Comparison of ENCODE assay signal across 35 mouse cellular contexts in genomic region chr5:120148246-120148645, GRCm38 (mm10). TPM values are rescaled to one million over a fixed set of nuclear protein-coding genes. Genes with fewer than 3 reads are reported as not detected.
A peak's percentile ranks its signal among the peaks of the same experiment; 100 is the strongest.
DNase-seq lines count a peak whose midpoint lies in the region; ATAC-seq and TF ChIP-seq lines count a peak whose summit lies in the region.
"Had no signal": no experiment of that assay in that cellular context is flagged by ENCODE, and none has a peak within 500 bp of the region (broad histone marks: within the 10 kb centered on the region; RNA-seq: fewer than 3 reads in every experiment).

No protein-coding gene starts in this region.

- peaks cover 32% of the 10 kb centered on the region for H3K36me3 ChIP-seq in liver, embryonic 11.5 days (ENCODE audit: control insufficient read depth, insufficient read depth, low read length)
- peaks cover 12% of the 10 kb centered on the region for H3K36me3 ChIP-seq in intestine, embryonic 16.5 days (ENCODE audit: control insufficient read depth, insufficient read depth, low read length)

- no peak overlapping the region for H3K4me2 ChIP-seq in liver, embryonic 11.5 days
- no peak overlapping the region for H3K4me2 ChIP-seq in intestine, embryonic 16.5 days (ENCODE audit: low read depth, low read length)
- H3K4me2 ChIP-seq: embryonic facial prominence, embryonic 13.5 days; forebrain, embryonic 15.5 days; heart, embryonic 15.5 days; hindbrain, embryonic 12.5 days; limb, embryonic 15.5 days; midbrain, embryonic 13.5 days; neural tube, embryonic 13.5 days had no signal

- H3K27ac ChIP-seq in cortical plate, adult 2 months (ENCODE audit: insufficient read depth, low read length) = no peak overlapping the region
- no peak overlapping the region for H3K27ac ChIP-seq in liver, embryonic 11.5 days (ENCODE audit: low read depth, low read length)
- H3K27ac ChIP-seq in intestine, embryonic 16.5 days (ENCODE audit: low read length) = no peak overlapping the region
- H3K27ac ChIP-seq: embryonic facial prominence, embryonic 13.5 days; forebrain, embryonic 15.5 days; heart, embryonic 10.5 days; heart, embryonic 15.5 days; hindbrain, embryonic 12.5 days; limb, embryonic 15.5 days; liver, embryonic 14.5 days; macrophage; midbrain, embryonic 13.5 days; neural tube, embryonic 13.5 days had no signal

- no peaks in the 10 kb centered on the region for H3K9me3 ChIP-seq in liver, embryonic 11.5 days (ENCODE audit: control insufficient read depth, low read length)
- H3K9me3 ChIP-seq in intestine, embryonic 16.5 days (ENCODE audit: control insufficient read depth, low read length) = no peaks in the 10 kb centered on the region
- H3K9me3 ChIP-seq: embryonic facial prominence, embryonic 13.5 days; forebrain, embryonic 10.5 days; forebrain, embryonic 15.5 days; heart, embryonic 10.5 days; heart, embryonic 15.5 days; hindbrain, embryonic 12.5 days; limb, embryonic 10.5 days; limb, embryonic 15.5 days; midbrain, embryonic 13.5 days; neural tube, embryonic 13.5 days had no signal

- TF ChIP-seq POLR2A in cortical plate, adult 2 months (IDR thresholded peaks at IDR 0.05; ENCODE audit: extremely low read depth, insufficient read depth, low read length) = no peak

- no peak for ATAC-seq in liver, embryonic 11.5 days (replicated peaks; ENCODE audit: low FRiP score)
- ATAC-seq in intestine, embryonic 16.5 days = no peak
- ATAC-seq: activated CD4-positive, CD25-positive, alpha-beta regulatory T cell, adult 4 months; forebrain, embryonic 15.5 days; intestine, postnatal 0 days; midbrain, embryonic 13.5 days had no signal

- TF ChIP-seq CTCF in cortical plate, adult 2 months (IDR thresholded peaks at IDR 0.05; ENCODE audit: extremely low read depth, insufficient read depth, low read length) = 0 out of 2 replicates have a peak, but pooled peaks have one; percentile 1

- H3K4me3 ChIP-seq in cortical plate, adult 2 months (ENCODE audit: insufficient read depth, low read length) = no peak overlapping the region
- no peak overlapping the region for H3K4me3 ChIP-seq in liver, embryonic 11.5 days (ENCODE audit: low read depth, low read length)
- H3K4me3 ChIP-seq in intestine, embryonic 16.5 days (ENCODE audit: low read length) = no peak overlapping the region
- H3K4me3 ChIP-seq: embryonic facial prominence, embryonic 13.5 days; forebrain, embryonic 10.5 days; forebrain, embryonic 15.5 days; heart, embryonic 10.5 days; heart, embryonic 15.5 days; hindbrain, embryonic 12.5 days; limb, embryonic 10.5 days; limb, embryonic 15.5 days; midbrain, embryonic 13.5 days; neural tube, embryonic 13.5 days had no signal

- peak; percentile 45 to 54 for DNase-seq in left cerebral cortex, adult 18-20 months (ENCODE audit: low spot score in 2 of 2)
- no peak for DNase-seq in left cerebral cortex, adult 11 months (ENCODE audit: low spot score)
- peak; percentile 73 for DNase-seq in brain, adult 2 months (ENCODE audit: low read depth, low spot score)
- DNase-seq in right cerebral cortex, postnatal 14 days = peak; percentile 32
- DNase-seq in liver, embryonic 11.5 days (ENCODE audit: low spot score) = no peak
- DNase-seq: adrenal gland, adult 2 months; adrenal gland, postnatal 36 days; B cell, adult 2 months; cerebellum, adult 2 months; cerebellum, postnatal 36 days; embryo, embryonic 11 days; gastrocnemius, postnatal 25 days; heart, adult 11 months; kidney, postnatal 14 days; lung, adult 2 months; lung, postnatal 10 days; retina, postnatal 1 day; spleen, adult 18-20 months; thymus, postnatal 4 days had no signal

- no peaks in the 10 kb centered on the region for H3K4me1 ChIP-seq in cortical plate, adult 2 months (ENCODE audit: control insufficient read depth, insufficient read depth, low read length)
- H3K4me1 ChIP-seq in liver, embryonic 11.5 days (replicated peaks; ENCODE audit: control insufficient read depth, insufficient read depth, low read length) = no peaks in the 10 kb centered on the region
- no peaks in the 10 kb centered on the region for H3K4me1 ChIP-seq in intestine, embryonic 16.5 days (ENCODE audit: control insufficient read depth, insufficient read depth, low read length)
- H3K4me1 ChIP-seq: heart, embryonic 15.5 days had no signal

- no peaks in the 10 kb centered on the region for H3K27me3 ChIP-seq in liver, embryonic 11.5 days (replicated peaks; ENCODE audit: control insufficient read depth, insufficient read depth, low read length)
- H3K27me3 ChIP-seq in intestine, embryonic 16.5 days (replicated peaks; ENCODE audit: control insufficient read depth, insufficient read depth, low read length) = no peaks in the 10 kb centered on the region
- H3K27me3 ChIP-seq: embryonic facial prominence, embryonic 13.5 days; forebrain, embryonic 15.5 days; heart, embryonic 15.5 days; hindbrain, embryonic 12.5 days; limb, embryonic 15.5 days; neural tube, embryonic 13.5 days had no signal

- WGBS in liver, embryonic 11.5 days = 92% methylated on average over 9 of the region's 9 CpGs
- 90% methylated on average over 9 of the region's 9 CpGs for WGBS in intestine, embryonic 16.5 days

- H3K9ac ChIP-seq in liver, embryonic 11.5 days (ENCODE audit: low read depth, low read length) = no peak overlapping the region
- H3K9ac ChIP-seq in intestine, embryonic 16.5 days (ENCODE audit: low read depth, low read length) = no peak overlapping the region
- H3K9ac ChIP-seq: embryonic facial prominence, embryonic 13.5 days; forebrain, embryonic 15.5 days; heart, embryonic 15.5 days; hindbrain, embryonic 12.5 days; limb, embryonic 15.5 days; liver, embryonic 14.5 days; midbrain, embryonic 13.5 days; neural tube, embryonic 13.5 days had no signal

RNA-seq across cellular contexts. Expression of gene Rbm19, which starts 32.0 kb away (rescaled TPM):
- 10 to 100 TPM; 19.5 to 20.4 TPM for total RNA-seq in left cerebral cortex, adult 18-20 months (2021)
- 8.3 and 9.0 TPM in 2 replicates for polyA plus RNA-seq in cortical plate, adult 2 months (2012; rRNA removed)
- 31.8 and 35.1 TPM in 2 replicates for polyA plus RNA-seq in liver, embryonic 11.5 days (2014; fragmentation: Nextera tagmentation; extraction: Ambion mirVana)
- 21.6 and 23.5 TPM in 2 replicates for polyA plus RNA-seq in intestine, embryonic 16.5 days (2015; fragmentation: Nextera tagmentation; extraction: Ambion mirVana)

Comparison
In these comparisons a context has a peak if more than half of its experiments do, and no peak if none do; other contexts are left out.
1. DNase-seq: peak in left cerebral cortex, adult 18-20 months (2 of 2), brain, adult 2 months (single experiment) and right cerebral cortex, postnatal 14 days (single experiment); none in left cerebral cortex, adult 11 months (single experiment) and liver, embryonic 11.5 days (single experiment).